Mouse (Mus musculus) retina, adult 2 months (tissue): Measurements from ENCODE around the gene Clrn3.
"Not testable (repeated sequence)": the region's sequence is repeated elsewhere in the genome, so short reads cannot be mapped to it uniquely, and the experiment has no call there.

Experiments used
- DNase-seq: peaks from one replicate; pipeline ENCODE4 v3.0.0-alpha.2; 2012; ENCODE audit warnings: low read depth, low spot score

Gene Clrn3

GRCm38 (mm10) chr7:135528515-135528914, at the start of gene Clrn3:
Gene Clrn3, minus strand, starts transcription at chr7:135528654.
- DNase-seq = no peak

GRCm38 (mm10) chr7:135576329-135576728, 47.9 kb upstream of the Clrn3 start:
- DNase-seq = no peak

GRCm38 (mm10) chr7:135575319-135576069, 47.0 kb upstream of the Clrn3 start:
- DNase-seq = not testable (repeated sequence)

- DNase-seq = peak; percentile 25
Observed at GRCm38 (mm10) chr7:135571951-135572559, 43.6 kb upstream of the Clrn3 start.

GRCm38 (mm10) chr7:135571392-135571791, 42.9 kb upstream of the Clrn3 start:
- no peak for DNase-seq

- no peak for DNase-seq
Observed at GRCm38 (mm10) chr7:135568550-135568949, 40.1 kb upstream of the Clrn3 start.

- no peak for DNase-seq
Observed at GRCm38 (mm10) chr7:135567582-135567981, 39.1 kb upstream of the Clrn3 start.

- no peak for DNase-seq
Observed at GRCm38 (mm10) chr7:135566013-135566412, 37.6 kb upstream of the Clrn3 start.

- no peak for DNase-seq
Observed at GRCm38 (mm10) chr7:135564022-135564421, 35.6 kb upstream of the Clrn3 start.

GRCm38 (mm10) chr7:135560280-135560679, 31.8 kb upstream of the Clrn3 start:
- DNase-seq = no peak

- no peak for DNase-seq
Observed at GRCm38 (mm10) chr7:135556663-135557402, 28.4 kb upstream of the Clrn3 start.

GRCm38 (mm10) chr7:135553550-135553949, 25.1 kb upstream of the Clrn3 start:
- DNase-seq = no peak

- no peak for DNase-seq
Observed at GRCm38 (mm10) chr7:135551547-135551946, 23.1 kb upstream of the Clrn3 start.

GRCm38 (mm10) chr7:135548434-135548833, 20.0 kb upstream of the Clrn3 start:
- DNase-seq = no peak

GRCm38 (mm10) chr7:135546530-135546929, 18.1 kb upstream of the Clrn3 start:
- no peak for DNase-seq

- DNase-seq = no peak
Observed at GRCm38 (mm10) chr7:135545957-135546356, 17.5 kb upstream of the Clrn3 start.

- no peak for DNase-seq
Observed at GRCm38 (mm10) chr7:135544321-135544720, 15.9 kb upstream of the Clrn3 start.

GRCm38 (mm10) chr7:135543033-135543432, 14.6 kb upstream of the Clrn3 start:
- no peak for DNase-seq

- no peak for DNase-seq
Observed at GRCm38 (mm10) chr7:135542235-135542634, 13.8 kb upstream of the Clrn3 start.

- DNase-seq = no peak
Observed at GRCm38 (mm10) chr7:135539429-135539828, 11.0 kb upstream of the Clrn3 start.

GRCm38 (mm10) chr7:135537948-135538741, 9.7 kb upstream of the Clrn3 start:
- no peak for DNase-seq
